Mouse (Mus musculus) CH12.LX (cell line): ENCODE results near the gene Tyrobp. TPM values are rescaled to one million over a fixed set of nuclear protein-coding genes. Genes with fewer than 3 reads are reported as not detected.

ENCODE experiments used
- DNase-seq: peaks from one replicate; pipeline ENCODE4 v3.0.0-alpha.2; 2013; ENCODE audit errors: extremely low read depth
- H3K27ac ChIP-seq: 2 replicates; pipeline ENCODE4 v1.5.1; 2012; ENCODE audit warnings: low read depth, mild to moderate bottlenecking, control low read depth, moderate library complexity; ENCODE audit not compliant: insufficient read depth
- H3K27me3 ChIP-seq: replicated peaks from 2 replicates; pipeline ENCODE3; 2012; ENCODE audit warnings: inconsistent platforms
- H3K36me3 ChIP-seq, 2 experiments: replicated peaks in 1 of 2; 2 replicates each; pipeline versions ENCODE3 to v1.6.1; 2012; ENCODE audit warnings: inconsistent platforms in 1 of 2, low read length in 1 of 2, mild to moderate bottlenecking in 1 of 2, mixed read lengths in 1 of 2, moderate library complexity in 1 of 2; ENCODE audit not compliant: control insufficient read depth in 1 of 2, insufficient read depth in 1 of 2
- H3K4me1 ChIP-seq, 2 experiments: 2 replicates each; pipeline ENCODE4 v1.6.1; 2012; ENCODE audit warnings: inconsistent platforms in 1 of 2, moderate library complexity in 1 of 2; ENCODE audit not compliant: insufficient read depth in 2 of 2, control insufficient read depth in 1 of 2
- H3K4me2 ChIP-seq: 2 replicates; pipeline ENCODE4 v1.6.1; 2012; ENCODE audit warnings: low read depth, mild to moderate bottlenecking, control low read depth; ENCODE audit not compliant: poor library complexity, insufficient read depth, severe bottlenecking
- H3K4me3 ChIP-seq, 3 experiments: fragments of 150-350 bp in 1 of 3; sonication (generic) in 1 of 3; replicated peaks in 1 of 3; 2 replicates each; pipeline versions ENCODE3 to v1.5.1; 2011 to 2012; ENCODE audit warnings: low read depth in 2 of 3, low read length in 2 of 3, mild to moderate bottlenecking in 2 of 3, moderate library complexity in 2 of 3, control low read depth in 1 of 3, improper control_type of control experiment in 1 of 3, inconsistent platforms in 1 of 3, mixed read lengths in 1 of 3; ENCODE audit not compliant: poor library complexity in 1 of 3
- H3K79me2 ChIP-seq: replicated peaks from 2 replicates; pipeline ENCODE4 v1.6.1; 2012; ENCODE audit warnings: mild to moderate bottlenecking, moderate library complexity; ENCODE audit not compliant: control insufficient read depth, poor library complexity, insufficient read depth, severe bottlenecking; ENCODE audit errors: extremely low read depth
- H3K9ac ChIP-seq: 2 replicates; pipeline ENCODE4 v1.6.1; 2012; ENCODE audit warnings: low read depth, mild to moderate bottlenecking, control low read depth, moderate library complexity; ENCODE audit not compliant: insufficient read depth
- H3K9me3 ChIP-seq: replicated peaks from 2 replicates; pipeline ENCODE3; 2012; ENCODE audit warnings: low read length, inconsistent platforms, mixed read lengths
- BHLHE40 ChIP-seq: IDR thresholded peaks from 2 replicates; pipeline ENCODE4 v1.6.1; 2011; ENCODE audit warnings: mild to moderate bottlenecking, low read depth, low read length, improper control_type of control experiment
- CHD1 ChIP-seq: IDR thresholded peaks from 2 replicates; pipeline ENCODE4 v1.6.1; 2012; ENCODE audit warnings: low read depth, low read length, improper control_type of control experiment, inconsistent platforms
- CHD2 ChIP-seq: IDR thresholded peaks from 2 replicates; pipeline ENCODE4 v1.6.1; 2011; ENCODE audit warnings: low read length, improper control_type of control experiment
- CTCF ChIP-seq, 2 experiments: IDR thresholded peaks in 1 of 2; conservative IDR thresholded peaks in 1 of 2; 2 replicates each; pipeline ENCODE4 v1.5.1; 2011 to 2012; ENCODE audit warnings: low read depth in 2 of 2, low read length in 2 of 2, improper control_type of control experiment in 1 of 2, inconsistent platforms in 1 of 2, mild to moderate bottlenecking in 1 of 2, moderate library complexity in 1 of 2
- ELF1 ChIP-seq: IDR thresholded peaks from 2 replicates; pipeline ENCODE4 v1.6.1; 2014; ENCODE audit warnings: low read depth, mild to moderate bottlenecking, inconsistent platforms, low read length, improper control_type of control experiment
- EP300 ChIP-seq: IDR thresholded peaks from 2 replicates; pipeline ENCODE4 v1.6.1; 2011; ENCODE audit warnings: low read length, improper control_type of control experiment
- HCFC1 ChIP-seq: IDR thresholded peaks from 2 replicates; pipeline ENCODE4 v1.6.1; 2012; ENCODE audit warnings: low read depth, mild to moderate bottlenecking, inconsistent platforms, low read length, improper control_type of control experiment
- JUN ChIP-seq: IDR thresholded peaks from 2 replicates; pipeline ENCODE4 v1.6.1; 2011; ENCODE audit warnings: low read depth, mild to moderate bottlenecking, low read length, improper control_type of control experiment, moderate library complexity; ENCODE audit not compliant: insufficient read depth
- JUND ChIP-seq: conservative IDR thresholded peaks from 2 replicates; pipeline ENCODE4 v1.6.1; 2011; ENCODE audit warnings: low read depth, low read length, improper control_type of control experiment
- MYC ChIP-seq: IDR thresholded peaks from 2 replicates; pipeline ENCODE4 v1.6.1; 2011; ENCODE audit warnings: low read depth, mild to moderate bottlenecking, improper control_type of control experiment, low read length
- NELFE ChIP-seq: IDR thresholded peaks from 2 replicates; pipeline ENCODE4 v1.6.1; 2011; ENCODE audit warnings: low read depth, low read length, improper control_type of control experiment
- PAX5 ChIP-seq: IDR thresholded peaks from 2 replicates; pipeline ENCODE4 v1.6.1; 2012; ENCODE audit warnings: low read length, inconsistent platforms, mixed read lengths
- POLR2A ChIP-seq: IDR thresholded peaks from 2 replicates; pipeline ENCODE4 v1.6.1; 2011; ENCODE audit warnings: low read depth, mild to moderate bottlenecking, improper control_type of control experiment, low read length
- RAD21 ChIP-seq: IDR thresholded peaks from 2 replicates; pipeline ENCODE4 v1.6.1; 2011; ENCODE audit warnings: low read depth, mild to moderate bottlenecking, low read length, improper control_type of control experiment, moderate library complexity
- SMC3 ChIP-seq: IDR thresholded peaks from 2 replicates; pipeline ENCODE4 v1.6.1; 2011; ENCODE audit warnings: low read depth, low read length, improper control_type of control experiment
- TBP ChIP-seq: conservative IDR thresholded peaks from 2 replicates; pipeline ENCODE4 v1.6.1; 2011; ENCODE audit warnings: low read depth, low read length, improper control_type of control experiment
- ZKSCAN1 ChIP-seq: IDR thresholded peaks from 2 replicates; pipeline ENCODE4 v1.6.1; 2012; ENCODE audit warnings: low read depth, inconsistent platforms, low read length, improper control_type of control experiment, borderline replicate concordance
- ZNF384 ChIP-seq: IDR thresholded peaks from 2 replicates; pipeline ENCODE4 v1.6.1; 2012; ENCODE audit warnings: low read depth, low read length, improper control_type of control experiment, inconsistent platforms
- dilution Hi-C: fragments of 300-500 bp; cut with MboI; formaldehyde crosslinking; loops from 2 replicates; pipeline ENCODE4 v1.14.3; 2020; ENCODE audit warnings: low sequenced_read_pairs; ENCODE audit not compliant: extremely low pct_unique_long_range_greater_than_20kb, extremely low pct_ligation_motif_present
- in situ Hi-C: fragments of 300-500 bp; cut with MboI; formaldehyde crosslinking; loops from 3 replicates; pipeline ENCODE4 v1.14.3; 2019; ENCODE audit warnings: low sequenced_read_pairs, low pct_ligation_motif_present, low pct_unique_long_range_greater_than_20kb, mixed read lengths
- polyA plus RNA-seq: library from polyadenylated mRNA; unstranded; fragments of >175 nt; gene quantifications from 2 replicates; pipeline ENCODE4 v1.2.1, GENCODE M21; 2012; ENCODE audit warnings: low read depth; ENCODE audit not compliant: insufficient read length
- total RNA-seq, 2 experiments: library from RNA; depleted of rRNA; stranded (reverse); fragments of 300-350 nt in 1 of 2; fragments of >200 nt in 1 of 2; gene quantifications; 2 replicates each; pipeline ENCODE4 v1.2.3; 2012 to 2014

Gene Tyrobp
- total and polyA plus RNA-seq, 3 experiments = 4.2 to 18.9 (median 13.0) TPM

DNA sequence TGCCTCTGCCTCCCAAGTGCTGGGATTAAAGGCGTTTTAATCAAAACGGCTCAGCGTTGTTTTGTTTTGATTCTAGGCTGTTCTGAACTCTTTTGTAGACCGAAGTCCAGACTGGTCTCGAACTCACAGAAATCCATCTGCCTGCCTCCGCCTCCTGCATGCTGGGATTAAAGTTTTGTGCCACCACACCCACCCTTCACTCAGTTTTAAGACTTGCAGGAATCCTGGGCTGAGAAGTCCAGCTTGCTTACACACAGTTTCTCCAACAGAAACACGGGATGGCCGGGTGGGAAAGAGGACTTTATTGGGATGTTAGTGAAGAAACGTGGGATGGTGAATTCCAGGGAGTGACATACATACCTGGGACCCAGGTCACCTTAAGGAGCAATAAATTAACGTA, 21.1 kb downstream of the Tyrobp start:
- no peak overlapping the region for H3K27ac ChIP-seq
- H3K36me3 ChIP-seq = no peaks in the 10 kb centered on the region
- in situ Hi-C loops (loop anchor here (5.0 kb wide), 2 partner anchors 38 to 72 kb away; partner anchors contain the start of gene Lrfn3), dilution Hi-C loops (no loop called here)
- no peak overlapping the region for H3K4me2 ChIP-seq
- no peak for DNase-seq
- H3K79me2 ChIP-seq = no peaks in the 10 kb centered on the region
- TF ChIP-seq CHD1 (no peak), ELF1 (no peak), ZNF384 (no peak), ZKSCAN1 (no peak), JUN (no peak), MYC (no peak), HCFC1 (no peak)
- H3K27me3 ChIP-seq = peaks cover 52% of the 10 kb centered on the region
- H3K4me1 ChIP-seq = peaks cover 10 to 19% of the 10 kb centered on the region in 2 experiments
- no peaks in the 10 kb centered on the region for H3K9me3 ChIP-seq
- H3K9ac ChIP-seq = no peak overlapping the region
- no peak overlapping the region for H3K4me3 ChIP-seq

DNA sequence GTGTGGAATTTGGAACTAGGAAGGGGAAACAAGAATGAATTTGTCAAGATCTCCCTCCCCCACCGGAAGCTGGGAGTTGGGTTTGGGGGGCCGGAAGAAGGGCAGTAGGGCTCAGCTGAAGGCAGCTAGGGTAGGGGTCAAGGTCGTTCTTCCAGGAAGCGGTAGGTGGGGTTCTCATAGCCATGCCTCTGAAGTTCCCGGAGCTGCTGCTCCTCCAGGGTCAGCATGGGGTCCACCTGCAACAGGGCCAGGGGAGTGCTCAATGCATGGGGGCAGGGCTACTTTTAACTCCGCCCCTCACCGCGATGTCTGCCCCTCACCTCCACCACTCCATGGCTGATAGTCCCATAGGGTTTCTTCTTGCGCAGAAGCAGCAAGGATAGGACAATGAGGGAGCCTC, 21.6 kb downstream of the Tyrobp start:
- Histone ChIP-seq H3K9me3 (no peaks in the 10 kb centered on the region), H3K4me2 (no peak overlapping the region), H3K36me3 (no peaks in the 10 kb centered on the region), H3K9ac (no peak overlapping the region), H3K27me3 (peaks cover 57% of the 10 kb centered on the region), H3K4me1 (peaks cover 6 to 14% of the 10 kb centered on the region in 2 experiments), H3K27ac (no peak overlapping the region), H3K4me3 (no peak overlapping the region), H3K79me2 (no peaks in the 10 kb centered on the region)
- no peak for DNase-seq
- dilution Hi-C loops (no loop called here), in situ Hi-C loops (loop anchor here (5.0 kb wide), 2 partner anchors 37 to 73 kb away; partner anchors contain the start of gene Lrfn3)
- TF ChIP-seq CHD2 (no peak), JUND (no peak), SMC3 (no peak), JUN (no peak), BHLHE40 (no peak), EP300 (no peak), CTCF (conservative IDR thresholded peaks at IDR 0.05 in 1 of 2, IDR thresholded peaks at IDR 0.05 in 1 of 2; ENCODE audit: low read depth in 2 of 2, low read length in 2 of 2) (no peak), NELFE (no peak), PAX5 (no peak), ZNF384 (no peak), RAD21 (no peak), POLR2A (no peak)

DNA sequence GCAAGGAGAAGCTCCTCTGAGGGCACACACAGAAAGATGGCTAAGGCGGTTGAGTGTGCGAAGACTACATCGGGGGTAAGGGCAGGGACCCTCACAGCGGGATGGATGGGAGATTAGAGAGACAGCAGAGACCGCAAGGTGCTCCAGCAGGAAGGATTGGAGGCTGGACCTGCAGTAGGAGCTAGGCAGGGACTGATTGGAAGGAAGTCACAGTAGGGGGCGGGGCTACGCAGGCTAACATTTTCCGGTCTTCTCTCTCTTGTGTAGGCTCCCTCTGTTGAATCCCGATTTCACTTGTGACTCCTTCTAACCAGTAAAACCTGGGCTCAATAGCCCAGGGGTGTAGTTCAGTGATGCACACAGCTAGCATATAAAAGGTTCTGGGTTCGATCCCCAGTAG, 23.3 kb downstream of the Tyrobp start:
- TF ChIP-seq TBP = 0 out of 2 replicates have a peak, but pooled peaks have one; percentile 38
- TF ChIP-seq CTCF (conservative IDR thresholded peaks at IDR 0.05 in 1 of 2, IDR thresholded peaks at IDR 0.05 in 1 of 2; ENCODE audit: low read depth in 2 of 2, low read length in 2 of 2) = no peak
- TF ChIP-seq ELF1 = peak; percentile 47; the same call in 1 of the 2 replicates
- Histone ChIP-seq H3K9ac (no peak overlapping the region), H3K27me3 (peaks cover 70% of the 10 kb centered on the region), H3K9me3 (no peaks in the 10 kb centered on the region), H3K79me2 (no peaks in the 10 kb centered on the region), H3K4me3 (no peak overlapping the region), H3K4me2 (no peak overlapping the region), H3K4me1 (no peaks in the 10 kb centered on the region), H3K27ac (no peak overlapping the region), H3K36me3 (no peaks in the 10 kb centered on the region)
- dilution Hi-C loops (no loop called here), in situ Hi-C loops (loop anchor here (5.0 kb wide), 2 partner anchors 35 to 75 kb away; partner anchors contain the start of gene Lrfn3)
- DNase-seq = no peak
